Mouse (Mus musculus) liver, postnatal 0 days (tissue): Measurements from ENCODE around the gene Gldn.

Source experiments
- CTCF ChIP-seq: sonication (generic); IDR thresholded peaks from 2 replicates; pipeline ENCODE4 v1.5.1; 2016; ENCODE audit warnings: antibody characterized with exemption, low read depth
- EP300 ChIP-seq: IDR thresholded peaks from 2 replicates; pipeline ENCODE4 v1.6.1; 2016; ENCODE audit warnings: antibody characterized with exemption, low read depth, mild to moderate bottlenecking

DNA sequence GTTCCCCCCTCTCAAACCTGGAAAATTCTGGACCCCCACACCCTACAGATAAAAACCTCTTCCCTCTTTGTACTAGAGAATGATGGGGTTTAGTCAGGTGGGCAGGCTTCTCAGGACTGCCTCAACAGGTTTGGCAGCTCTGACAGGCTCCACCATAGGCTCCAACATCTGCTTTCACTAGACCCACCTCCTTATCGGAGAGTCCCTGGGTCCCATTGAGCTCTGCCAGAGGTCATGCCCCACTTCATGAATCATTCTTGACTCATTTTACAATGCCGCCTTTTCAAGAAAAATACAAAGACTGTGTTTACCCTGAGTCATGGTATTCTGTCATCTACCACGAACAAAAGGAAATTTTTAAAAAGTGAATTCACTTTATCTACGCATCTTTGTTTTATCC is 21.5 kb upstream of the Gldn start:
- no peak for TF ChIP-seq CTCF
- TF ChIP-seq EP300, result no peak
